Mouse (Mus musculus): ENCODE data around the gene Fstl4.
A peak's percentile ranks its signal among the peaks of the same experiment; 100 is the strongest.

Gene Fstl4

DNA sequence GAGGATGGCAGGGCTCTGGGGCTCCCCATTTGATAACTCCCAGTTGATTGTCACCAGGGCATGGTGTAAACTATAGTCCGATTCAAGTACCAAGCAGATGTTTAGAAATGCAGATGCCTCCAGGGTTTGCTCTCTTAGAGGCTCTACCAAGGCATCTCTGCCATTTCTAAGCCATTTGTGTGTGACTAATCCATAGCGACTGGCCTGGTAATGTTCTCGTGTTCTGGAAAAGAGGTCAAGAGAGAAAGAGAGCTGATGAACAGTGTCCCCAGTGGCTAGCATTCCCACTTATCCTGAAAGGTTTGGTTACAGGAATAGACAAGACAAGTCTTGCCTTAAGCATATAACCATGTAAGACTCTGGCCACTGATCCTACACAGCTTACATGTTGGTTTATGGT lies 3.5 kb downstream of the Fstl4 start:
- no peak for DNase-seq (ENCODE audit: low read depth, low spot score)

DNA sequence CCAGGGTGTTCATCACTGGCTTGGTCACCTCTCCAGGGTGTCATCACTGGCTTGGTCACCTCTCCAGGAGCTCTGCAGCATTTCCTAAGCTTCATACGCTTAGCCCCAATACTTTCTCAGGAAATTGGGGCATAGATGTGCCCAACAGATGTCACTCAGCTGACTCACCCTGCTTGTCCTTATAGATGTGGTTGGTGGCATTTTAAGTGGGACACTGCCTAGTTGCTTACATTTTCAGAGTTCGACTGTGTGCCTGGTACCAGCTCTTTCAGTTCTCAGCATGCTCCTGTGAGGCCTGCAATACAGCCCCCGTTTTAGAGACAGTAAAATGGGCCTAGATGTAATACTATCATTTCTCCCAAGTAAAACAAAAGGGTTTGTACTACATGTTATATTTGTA lies 8.6 kb downstream of the Fstl4 start:
- DNase-seq (ENCODE audit: low read depth, low spot score), result peak; percentile 55

DNA sequence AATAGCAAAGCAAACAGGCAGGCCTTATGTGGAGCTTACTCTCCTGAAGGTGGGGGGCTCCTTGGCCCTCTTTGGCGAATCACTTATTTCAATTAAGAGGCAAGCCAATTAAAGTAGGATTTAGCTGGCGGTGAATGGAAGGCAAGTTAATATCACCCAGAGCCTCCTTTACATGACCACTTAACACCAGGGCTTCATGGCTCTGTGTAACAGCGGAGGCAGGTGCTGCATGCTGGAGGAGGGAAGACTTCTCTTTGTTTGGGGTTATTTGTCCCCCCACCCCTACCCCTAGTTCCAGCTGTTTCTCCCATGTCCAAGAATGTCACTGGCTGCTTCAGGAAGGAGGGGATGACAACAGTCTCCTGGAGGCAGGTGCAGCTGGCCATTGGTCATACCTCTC lies 10.9 kb downstream of the Fstl4 start:
- no peak for DNase-seq (ENCODE audit: low read depth, low spot score)

GRCm38 (mm10) chr11:52782426-52782825 lies 18.0 kb downstream of the Fstl4 start:
- no peak for DNase-seq (ENCODE audit: low read depth, low spot score)

DNA sequence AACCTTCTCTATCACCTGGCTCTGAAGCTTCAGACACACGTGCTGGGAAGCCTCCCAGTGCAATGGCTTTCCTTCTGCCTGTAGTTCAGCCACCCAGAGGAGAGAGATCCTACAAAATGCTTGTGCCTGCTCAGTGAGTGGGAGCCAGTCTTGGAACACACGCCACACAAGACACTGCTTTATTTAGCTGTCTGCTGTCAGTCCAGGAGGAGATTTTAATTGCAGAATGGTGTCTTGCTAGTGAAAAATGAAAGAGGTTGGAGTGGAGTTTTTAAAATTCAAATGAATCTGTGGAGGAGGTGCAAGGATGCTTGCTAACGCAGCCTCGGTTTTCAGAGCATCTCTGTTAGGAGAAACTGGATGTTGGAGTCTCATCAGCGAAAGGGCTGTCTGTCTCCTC lies 29.9 kb downstream of the Fstl4 start:
- peak; percentile 91 for DNase-seq (ENCODE audit: low read depth, low spot score)

GRCm38 (mm10) chr11:52809542-52809941 lies 45.1 kb downstream of the Fstl4 start:
- DNase-seq (ENCODE audit: low read depth, low spot score), result no peak

GRCm38 (mm10) chr11:52816004-52816403 lies 51.6 kb downstream of the Fstl4 start:
- DNase-seq (ENCODE audit: low read depth, low spot score), result no peak

DNA sequence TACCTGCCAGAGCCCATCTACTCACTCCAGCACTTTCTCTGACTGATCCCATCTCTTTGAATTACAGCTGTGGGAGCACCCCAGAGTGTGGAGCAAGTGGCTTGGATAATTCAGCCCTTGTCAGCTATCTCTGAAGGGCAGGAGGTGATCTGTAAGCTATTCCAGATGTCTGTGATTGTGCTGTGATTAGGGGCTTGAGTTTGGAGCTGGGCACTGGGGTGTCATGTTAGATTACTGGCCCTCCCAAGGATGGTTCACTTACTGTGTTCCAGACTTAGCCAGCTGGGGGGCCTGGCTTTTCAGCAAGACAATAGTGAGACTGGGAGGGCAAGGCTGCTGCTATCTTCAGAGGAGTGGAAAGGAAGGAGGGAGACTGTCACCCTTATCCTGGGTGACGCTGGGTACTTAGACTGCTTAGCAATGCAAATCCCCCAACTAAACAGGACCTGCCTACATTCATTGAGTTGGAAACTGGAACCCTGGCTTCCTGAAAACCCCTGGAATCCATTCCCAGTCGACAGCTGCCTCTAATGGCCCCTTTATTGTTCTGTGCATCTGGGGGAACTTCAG lies 56.0 kb downstream of the Fstl4 start:
- no peak for DNase-seq (ENCODE audit: low read depth, low spot score)

DNA sequence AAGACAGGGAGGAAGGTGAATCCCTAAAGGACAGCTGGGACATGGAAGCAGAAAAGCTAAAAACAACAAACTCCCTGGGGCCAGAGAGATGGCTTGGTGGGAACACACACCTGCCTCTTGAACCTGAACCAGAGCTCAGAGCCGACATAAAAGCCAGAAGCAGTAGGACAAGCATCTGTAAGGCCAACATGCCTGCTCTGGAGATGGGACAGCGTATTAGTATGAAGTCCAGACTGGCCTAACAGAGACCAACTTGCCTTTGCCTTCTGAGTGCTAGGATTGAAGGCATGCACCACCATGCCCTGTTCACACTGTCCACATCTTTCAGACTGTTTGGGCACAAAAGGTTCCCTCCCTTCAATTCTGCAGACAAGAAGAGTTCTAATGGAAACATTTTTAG lies 62.2 kb downstream of the Fstl4 start:
- DNase-seq (ENCODE audit: low read depth, low spot score), result no peak

DNA sequence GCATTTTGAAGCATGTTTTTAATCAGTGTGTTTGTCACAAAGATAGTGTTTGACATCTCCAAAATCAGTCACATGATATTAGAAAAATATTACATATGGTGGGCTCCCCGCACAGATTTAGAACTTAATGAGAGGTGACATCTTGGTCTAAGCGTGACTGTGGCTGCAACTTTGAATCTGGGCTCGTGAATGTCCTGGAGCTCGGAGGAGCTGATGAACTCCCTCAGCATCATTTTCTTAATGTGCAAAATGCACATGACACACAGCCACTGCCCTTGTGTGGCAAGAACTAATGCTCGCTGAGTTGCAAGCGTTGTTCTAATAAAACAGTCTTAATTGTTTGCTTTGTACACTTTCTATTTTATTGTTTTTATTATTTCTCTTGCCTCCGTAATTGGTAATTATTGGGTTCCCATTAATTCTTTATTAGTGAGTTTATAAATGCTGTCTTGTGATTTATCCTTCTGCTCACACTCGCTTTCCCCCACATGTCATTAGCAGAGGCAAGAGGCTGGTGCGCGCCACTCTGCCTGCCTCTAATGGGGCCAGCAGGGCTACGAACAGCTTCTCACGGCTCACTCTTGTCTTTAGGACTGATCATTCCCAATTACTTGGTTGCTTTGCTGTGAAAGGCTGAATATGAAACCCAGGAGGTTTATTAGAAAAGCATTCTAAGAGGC lies 67.3 kb downstream of the Fstl4 start:
- DNase-seq (ENCODE audit: low read depth, low spot score), result no peak

DNA sequence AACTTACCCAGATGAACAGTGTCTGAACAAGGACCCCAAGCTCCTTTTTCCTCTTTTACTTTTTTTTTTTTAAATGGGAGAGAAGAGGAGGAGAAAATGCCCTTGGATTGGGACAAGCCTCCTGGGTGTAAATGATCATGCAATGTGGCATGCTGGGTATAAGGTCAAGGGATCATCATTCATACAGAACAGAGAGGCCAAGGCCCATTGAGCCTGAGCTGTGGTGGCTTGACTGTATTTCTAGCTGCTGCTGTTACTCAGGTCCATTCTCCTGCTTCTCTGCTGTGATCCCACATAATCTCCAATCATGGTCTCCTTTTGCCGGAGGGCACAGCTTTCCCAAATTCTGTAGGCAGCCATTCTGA lies 67.9 kb downstream of the Fstl4 start:
- no peak for DNase-seq (ENCODE audit: low read depth, low spot score)

DNA sequence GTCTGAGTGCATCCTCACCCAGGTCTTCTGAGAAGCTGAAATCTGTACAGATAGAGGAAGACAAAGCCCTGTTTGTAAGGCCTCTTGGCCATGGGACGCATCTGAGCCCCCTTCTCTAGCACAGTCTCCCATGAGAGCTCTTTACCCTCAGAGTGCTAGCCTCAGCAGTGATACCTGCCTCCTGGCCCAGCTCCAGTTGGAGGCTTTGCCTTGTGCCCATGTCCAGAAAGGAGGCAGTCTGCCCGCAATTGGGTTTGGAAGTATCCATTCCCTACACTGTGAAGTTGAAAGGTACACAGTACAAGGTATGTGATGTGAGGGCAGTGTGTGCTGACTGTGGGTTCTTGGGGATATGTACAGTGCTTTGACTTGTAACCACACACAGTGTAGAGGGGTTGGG lies 84.3 kb downstream of the Fstl4 start:
- DNase-seq (ENCODE audit: low read depth, low spot score), result no peak

GRCm38 (mm10) chr11:52850071-52850470 lies 85.6 kb downstream of the Fstl4 start:
- peak; percentile 60 for DNase-seq (ENCODE audit: low read depth, low spot score)

DNA sequence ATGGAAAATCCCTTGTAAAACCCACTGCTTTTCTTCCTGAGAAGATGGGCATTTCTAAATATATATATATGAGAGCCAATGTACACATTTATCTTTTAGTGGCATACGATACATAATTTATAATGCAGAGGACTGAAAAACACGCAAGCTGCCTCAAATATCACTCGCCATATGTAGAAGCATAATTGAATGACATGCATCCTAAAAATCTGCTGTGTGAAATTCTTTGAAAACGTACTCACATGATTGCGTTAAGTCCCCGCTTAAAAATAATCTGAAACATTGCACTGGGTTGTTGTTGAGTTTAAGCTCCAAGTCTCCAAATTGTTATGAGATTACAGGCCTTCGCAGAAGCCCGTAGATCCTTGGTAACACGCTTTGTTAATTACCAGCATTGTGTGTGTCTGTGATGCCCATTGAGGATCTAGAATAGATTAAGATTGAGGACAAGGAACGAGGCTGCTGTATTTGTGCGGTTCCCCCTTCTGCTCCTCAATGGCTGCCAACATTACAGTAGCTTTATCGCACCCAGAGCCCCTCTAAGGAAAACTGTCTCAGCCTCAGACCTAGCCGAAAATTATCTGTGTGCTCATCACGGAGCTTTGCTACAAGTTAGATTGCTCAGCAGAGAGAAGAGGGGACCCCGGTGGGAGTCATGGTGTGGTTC lies 108.5 kb downstream of the Fstl4 start:
- DNase-seq (ENCODE audit: low read depth, low spot score), result no peak

DNA sequence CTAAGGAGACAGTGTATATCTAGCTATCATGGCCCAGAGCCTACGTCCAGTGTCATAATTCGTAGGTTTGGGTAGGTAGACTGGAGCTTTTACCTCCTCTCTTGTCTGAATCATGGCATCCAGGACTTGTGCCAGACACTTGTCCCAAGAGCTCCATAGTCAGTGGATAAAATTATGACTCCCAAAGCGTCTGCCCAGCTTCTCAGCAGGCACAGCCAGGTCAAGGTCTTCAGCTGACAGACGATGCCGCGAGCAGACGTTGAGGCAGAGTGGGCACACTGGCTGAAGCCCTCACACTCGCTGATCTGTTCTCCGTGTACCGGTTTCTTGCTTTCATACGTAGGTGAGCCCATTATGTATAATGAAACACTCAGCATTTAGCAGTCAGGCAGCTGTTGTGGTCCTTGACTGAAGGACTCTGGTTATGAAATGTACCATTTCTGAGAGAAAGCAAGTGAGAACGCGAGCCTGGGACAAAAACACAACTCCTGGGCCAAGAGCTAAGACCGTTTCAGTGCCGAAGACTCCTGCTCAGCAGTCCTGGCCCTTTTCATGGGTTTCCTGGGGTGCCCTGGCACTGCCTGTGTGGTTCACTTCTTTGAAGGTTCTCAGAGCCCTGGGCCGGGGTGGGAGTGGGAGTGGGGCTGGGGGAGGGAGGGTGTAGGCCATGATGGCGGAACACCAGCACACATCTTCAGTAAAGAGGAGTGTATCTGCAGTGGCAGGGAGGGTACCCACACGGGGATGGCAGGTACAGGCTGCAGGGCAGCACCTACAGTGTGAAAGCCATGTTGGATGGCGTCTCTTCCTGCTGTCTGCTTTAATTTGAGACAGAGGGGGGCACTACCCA lies 111.7 kb downstream of the Fstl4 start:
- DNase-seq (ENCODE audit: low read depth, low spot score), result peak; percentile 26

- no peak for DNase-seq (ENCODE audit: low read depth, low spot score)
These were observed 113.2 kb downstream of the Fstl4 start for GRCm38 (mm10) chr11:52877662-52878061.

- DNase-seq (ENCODE audit: low read depth, low spot score), result no peak
These were observed 115.5 kb downstream of the Fstl4 start for GRCm38 (mm10) chr11:52879958-52880357.

GRCm38 (mm10) chr11:52886559-52887303 lies 122.3 kb downstream of the Fstl4 start:
- peak; percentile 76 for DNase-seq (ENCODE audit: low read depth, low spot score)

DNA sequence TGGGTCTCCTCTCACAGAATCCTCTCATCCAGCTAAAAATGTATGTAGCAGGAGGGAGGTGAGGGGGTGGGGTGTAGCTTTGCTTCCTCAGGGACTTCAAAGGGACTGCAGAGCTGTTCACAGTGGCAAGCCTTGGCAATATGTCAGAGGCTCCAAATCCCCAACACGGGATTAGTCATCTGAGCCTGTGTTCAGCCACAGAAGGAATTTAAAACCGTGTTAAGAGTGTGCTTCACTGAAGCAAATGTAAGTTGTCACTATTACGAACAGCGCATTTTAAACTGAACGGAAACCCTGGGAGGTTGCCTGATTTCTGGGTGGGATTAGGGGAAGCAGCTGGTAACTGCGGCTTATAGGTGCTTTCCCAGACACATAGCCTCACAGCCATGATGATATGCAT lies 123.7 kb downstream of the Fstl4 start:
- DNase-seq (ENCODE audit: low read depth, low spot score), result peak; percentile 91

DNA sequence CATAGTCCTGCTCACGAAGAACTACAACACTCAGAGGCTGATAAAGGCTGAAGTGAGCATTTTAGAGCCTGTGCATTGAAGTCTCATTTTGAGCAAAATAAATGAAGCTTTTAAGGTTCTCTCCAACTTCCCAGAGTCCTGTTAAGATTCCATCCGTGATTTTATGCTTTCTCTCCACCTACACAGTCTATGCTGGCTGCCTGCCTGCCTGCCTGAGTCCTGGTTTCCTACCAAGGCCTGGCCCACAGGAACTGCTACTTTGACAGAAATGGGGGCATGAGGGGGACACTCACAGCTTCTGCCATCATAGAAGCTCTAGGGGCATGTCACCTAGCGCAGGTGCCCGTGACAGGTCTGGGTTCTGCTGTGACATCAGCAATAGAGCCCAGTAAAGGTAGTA lies 125.1 kb downstream of the Fstl4 start:
- DNase-seq (ENCODE audit: low read depth, low spot score), result peak; percentile 82

- peak; percentile 56 for DNase-seq (ENCODE audit: low read depth, low spot score)
These were observed 125.7 kb downstream of the Fstl4 start for GRCm38 (mm10) chr11:52890156-52890555.

- DNase-seq (ENCODE audit: low read depth, low spot score), result no peak
These were observed 139.7 kb downstream of the Fstl4 start for GRCm38 (mm10) chr11:52904101-52904500.
